Mouse (Mus musculus) lung, postnatal 4 days (tissue): Measurements from ENCODE around the gene Pptc7.
A peak's percentile ranks its signal among the peaks of the same experiment; 100 is the strongest.

ENCODE experiments used
- DNase-seq, 2 experiments: peaks; one replicate each; pipeline ENCODE4 v3.0.0; 2021

Gene Pptc7

GRCm38 (mm10) chr5:122267899-122268298 is 16.3 kb upstream of the Pptc7 start:
- DNase-seq, result peak; percentile 43 to 82

GRCm38 (mm10) chr5:122268858-122269604 is 15.1 kb upstream of the Pptc7 start:
- DNase-seq, result peak; percentile 54 to 59

- DNase-seq, result no peak
Observed at GRCm38 (mm10) chr5:122272821-122273220, 11.3 kb upstream of the Pptc7 start.

- peak; percentile 73 to 77 for DNase-seq
Observed at GRCm38 (mm10) chr5:122274785-122275184, 9.4 kb upstream of the Pptc7 start.

- DNase-seq, result no peak
Observed at GRCm38 (mm10) chr5:122278946-122279345, 5.2 kb upstream of the Pptc7 start.

- DNase-seq, result peak in 1 of 2 experiments; percentile 47
Observed at GRCm38 (mm10) chr5:122279799-122280421, 4.3 kb upstream of the Pptc7 start.

- DNase-seq, result peak; percentile 38 to 53
Observed at GRCm38 (mm10) chr5:122280422-122280826, 3.7 kb upstream of the Pptc7 start.

- peak; percentile 56 to 69 for DNase-seq
Observed at GRCm38 (mm10) chr5:122280827-122281462, 3.2 kb upstream of the Pptc7 start.

- no peak for DNase-seq
Observed at GRCm38 (mm10) chr5:122283828-122284182, 360 bp upstream of the Pptc7 start.

GRCm38 (mm10) chr5:122285029-122285766 is 1.0 kb downstream of the Pptc7 start:
- DNase-seq, result peak; percentile 51 to 55

- no peak for DNase-seq
Observed at GRCm38 (mm10) chr5:122285767-122286150, 1.6 kb downstream of the Pptc7 start.

GRCm38 (mm10) chr5:122286191-122286590 is 2.0 kb downstream of the Pptc7 start:
- DNase-seq, result no peak

- DNase-seq, result no peak
Observed at GRCm38 (mm10) chr5:122287026-122287425, 2.9 kb downstream of the Pptc7 start.

GRCm38 (mm10) chr5:122288147-122288811 is 4.1 kb downstream of the Pptc7 start:
- DNase-seq, result no peak

- no peak for DNase-seq
Observed at GRCm38 (mm10) chr5:122291149-122291548, 7.0 kb downstream of the Pptc7 start.

GRCm38 (mm10) chr5:122291553-122292339 is 7.6 kb downstream of the Pptc7 start:
- peak in 1 of 2 experiments; percentile 63 for DNase-seq

GRCm38 (mm10) chr5:122293131-122293530 is 9.0 kb downstream of the Pptc7 start:
- no peak for DNase-seq

- DNase-seq, result no peak
Observed at GRCm38 (mm10) chr5:122294219-122294735, 10.1 kb downstream of the Pptc7 start.

- DNase-seq, result peak in 1 of 2 experiments; percentile 44
Observed at GRCm38 (mm10) chr5:122295113-122295935, 11.2 kb downstream of the Pptc7 start.

GRCm38 (mm10) chr5:122300071-122300518 is 15.9 kb downstream of the Pptc7 start:
- no peak for DNase-seq
